Mouse (Mus musculus) MEL (cell line): ENCODE measurements around the gene Spsb1. TPM values are rescaled to one million over a fixed set of nuclear protein-coding genes. Genes with fewer than 3 reads are reported as not detected.

Experiments used
- DNase-seq: peaks from one replicate; pipeline ENCODE4 v3.0.0; 2011; ENCODE audit warnings: low read depth, low spot score
- H3K27ac ChIP-seq: 2 replicates; pipeline ENCODE4 v1.5.1; 2012; ENCODE audit warnings: low read depth, mild to moderate bottlenecking, control low read depth, low read length, moderate library complexity; ENCODE audit not compliant: control insufficient read depth
- H3K27me3 ChIP-seq, 2 experiments: fragments of 150-350 bp in 1 of 2; sonication (generic) in 1 of 2; 2 replicates each; pipeline ENCODE4 v1.6.1; 2012; ENCODE audit warnings: low read length in 2 of 2, mild to moderate bottlenecking in 2 of 2, improper control_type of control experiment in 1 of 2, moderate library complexity in 1 of 2; ENCODE audit not compliant: insufficient read depth in 2 of 2, control insufficient read depth in 1 of 2
- H3K36me3 ChIP-seq, 2 experiments: 2 replicates each; pipeline ENCODE4 v1.6.1; 2012 to 2014; ENCODE audit warnings: low read length in 2 of 2, improper control_type of control experiment in 1 of 2, inconsistent platforms in 1 of 2, mild to moderate bottlenecking in 1 of 2; ENCODE audit not compliant: insufficient read depth in 2 of 2, control insufficient read depth in 1 of 2
- H3K4me1 ChIP-seq, 2 experiments: fragments of 150-350 bp in 1 of 2; sonication (generic) in 1 of 2; 2 replicates each; pipeline ENCODE4 v1.6.1; 2012; ENCODE audit warnings: low read length in 2 of 2, improper control_type of control experiment in 1 of 2, mild to moderate bottlenecking in 1 of 2; ENCODE audit not compliant: insufficient read depth in 2 of 2, control insufficient read depth in 1 of 2
- H3K4me3 ChIP-seq, 2 experiments: fragments of 150-350 bp in 1 of 2; sonication (generic) in 1 of 2; 2 replicates each; pipeline ENCODE4 v1.5.1; 2012; ENCODE audit warnings: low read depth in 2 of 2, low read length in 2 of 2, mild to moderate bottlenecking in 2 of 2, moderate library complexity in 2 of 2, control low read depth in 1 of 2, improper control_type of control experiment in 1 of 2; ENCODE audit not compliant: control insufficient read depth in 1 of 2, insufficient read depth in 1 of 2
- H3K79me2 ChIP-seq: 2 replicates; pipeline ENCODE4 v1.6.1; 2012; ENCODE audit warnings: mild to moderate bottlenecking, low read length, moderate library complexity; ENCODE audit not compliant: control insufficient read depth, poor library complexity, insufficient read depth
- H3K9ac ChIP-seq: 2 replicates; pipeline ENCODE4 v1.6.1; 2012; ENCODE audit warnings: low read depth, mild to moderate bottlenecking, control low read depth, low read length, moderate library complexity; ENCODE audit not compliant: control insufficient read depth, poor library complexity, severe bottlenecking
- H3K9me3 ChIP-seq: fragments of 150-350 bp; sonication (generic); replicated peaks from 2 replicates; pipeline ENCODE4 v1.6.1; 2012; ENCODE audit warnings: mild to moderate bottlenecking, low read length, improper control_type of control experiment, moderate library complexity; ENCODE audit not compliant: insufficient read depth
- CHD1 ChIP-seq: IDR thresholded peaks from 2 replicates; pipeline ENCODE4 v1.6.1; 2012; ENCODE audit warnings: low read depth, mild to moderate bottlenecking, inconsistent platforms, low read length, improper control_type of control experiment
- CTCF ChIP-seq, 3 experiments: IDR thresholded peaks in 2 of 3; conservative IDR thresholded peaks in 1 of 3; 2 replicates each; pipeline ENCODE4 v1.5.1; 2011 to 2012; ENCODE audit warnings: low read length in 3 of 3, low read depth in 2 of 3, mild to moderate bottlenecking in 2 of 3, improper control_type of control experiment in 1 of 3, inconsistent platforms in 1 of 3, mixed read lengths in 1 of 3, moderate library complexity in 1 of 3; ENCODE audit not compliant: control insufficient read depth in 1 of 3, insufficient read depth in 1 of 3, poor library complexity in 1 of 3, severe bottlenecking in 1 of 3
- E2F4 ChIP-seq: IDR thresholded peaks from 2 replicates; pipeline ENCODE4 v1.6.1; 2011; ENCODE audit warnings: low read depth, low read length, improper control_type of control experiment, borderline replicate concordance
- GABPA ChIP-seq: IDR thresholded peaks from 2 replicates; pipeline ENCODE4 v1.6.1; 2012; ENCODE audit warnings: low read depth, mild to moderate bottlenecking, inconsistent platforms, low read length, improper control_type of control experiment, moderate library complexity
- GATA1 ChIP-seq: IDR thresholded peaks from 2 replicates; pipeline ENCODE4 v1.6.1; 2011; ENCODE audit warnings: low read depth, low read length, improper control_type of control experiment
- KAT2A ChIP-seq: conservative IDR thresholded peaks from 2 replicates; pipeline ENCODE4 v1.6.1; 2012; ENCODE audit warnings: low read depth, low read length, improper control_type of control experiment, inconsistent platforms
- MEF2A ChIP-seq: IDR thresholded peaks from 2 replicates; pipeline ENCODE4 v1.6.1; 2014; ENCODE audit warnings: low read depth, mild to moderate bottlenecking, inconsistent platforms, low read length, improper control_type of control experiment; ENCODE audit not compliant: poor library complexity, insufficient replicate concordance, severe bottlenecking; ENCODE audit errors: extremely low read depth
- MXI1 ChIP-seq: IDR thresholded peaks from 2 replicates; pipeline ENCODE4 v1.6.1; 2011; ENCODE audit warnings: mild to moderate bottlenecking, low read depth, low read length, improper control_type of control experiment
- NELFE ChIP-seq: IDR thresholded peaks from 2 replicates; pipeline ENCODE4 v1.6.1; 2011; ENCODE audit warnings: low read depth, low read length, improper control_type of control experiment
- NRF1 ChIP-seq: IDR thresholded peaks from 2 replicates; pipeline ENCODE4 v1.6.1; 2014; ENCODE audit warnings: low read depth, mild to moderate bottlenecking, inconsistent platforms, low read length, improper control_type of control experiment, moderate library complexity; ENCODE audit not compliant: poor library complexity, insufficient read depth, severe bottlenecking
- POLR2AphosphoS2 ChIP-seq: IDR thresholded peaks from 2 replicates; pipeline ENCODE4 v1.6.1; 2011; ENCODE audit warnings: low read length, improper control_type of control experiment
- RCOR1 ChIP-seq: IDR thresholded peaks from 2 replicates; pipeline ENCODE4 v1.6.1; 2012; ENCODE audit warnings: low read depth, mild to moderate bottlenecking, inconsistent platforms, low read length, improper control_type of control experiment
- TBP ChIP-seq: IDR thresholded peaks from 2 replicates; pipeline ENCODE4 v1.8.0; 2011; ENCODE audit warnings: low read depth, low read length, improper control_type of control experiment
- TCF12 ChIP-seq: IDR thresholded peaks from 2 replicates; pipeline ENCODE4 v1.6.1; 2014; ENCODE audit warnings: low read depth, mild to moderate bottlenecking, inconsistent platforms, low read length, improper control_type of control experiment, moderate library complexity
- UBTF ChIP-seq: IDR thresholded peaks from 2 replicates; pipeline ENCODE4 v1.6.1; 2012; ENCODE audit warnings: low read depth, mild to moderate bottlenecking, inconsistent platforms, low read length, improper control_type of control experiment, moderate library complexity, borderline replicate concordance; ENCODE audit not compliant: insufficient read depth
- USF1 ChIP-seq: IDR thresholded peaks from 2 replicates; pipeline ENCODE4 v1.6.1; 2014; ENCODE audit warnings: low read depth, mild to moderate bottlenecking, inconsistent platforms, low read length, improper control_type of control experiment, moderate library complexity
- ZC3H11A ChIP-seq: IDR thresholded peaks from 2 replicates; pipeline ENCODE4 v1.6.1; 2012; ENCODE audit warnings: low read depth, mild to moderate bottlenecking, inconsistent platforms, low read length, improper control_type of control experiment
- ZMIZ1 ChIP-seq: IDR thresholded peaks from 2 replicates; pipeline ENCODE4 v1.6.1; 2012; ENCODE audit warnings: low read depth, mild to moderate bottlenecking, inconsistent platforms, low read length, improper control_type of control experiment, moderate library complexity
- polyA plus RNA-seq, 2 experiments: library from polyadenylated mRNA; stranded (reverse) in 1 of 2; unstranded in 1 of 2; fragments of >175 nt in 1 of 2; fragments of >200 nt in 1 of 2; gene quantifications; 2 replicates each; pipeline versions ENCODE4 v1.2.1 to v1.2.4; 2012; ENCODE audit warnings: low replicate concordance in 2 of 2, low read depth in 1 of 2; ENCODE audit not compliant: insufficient read length in 2 of 2, insufficient read depth in 1 of 2, missing spikeins in 1 of 2
- total RNA-seq: library from RNA; depleted of rRNA; stranded (reverse); fragments of 300-350 nt; gene quantifications from 2 replicates; pipeline ENCODE4 v1.2.3, GENCODE M21; 2012

Spsb1 gene
- total and polyA plus RNA-seq, 3 experiments, result 0.12 to 0.25 TPM; not detected in 1

DNA sequence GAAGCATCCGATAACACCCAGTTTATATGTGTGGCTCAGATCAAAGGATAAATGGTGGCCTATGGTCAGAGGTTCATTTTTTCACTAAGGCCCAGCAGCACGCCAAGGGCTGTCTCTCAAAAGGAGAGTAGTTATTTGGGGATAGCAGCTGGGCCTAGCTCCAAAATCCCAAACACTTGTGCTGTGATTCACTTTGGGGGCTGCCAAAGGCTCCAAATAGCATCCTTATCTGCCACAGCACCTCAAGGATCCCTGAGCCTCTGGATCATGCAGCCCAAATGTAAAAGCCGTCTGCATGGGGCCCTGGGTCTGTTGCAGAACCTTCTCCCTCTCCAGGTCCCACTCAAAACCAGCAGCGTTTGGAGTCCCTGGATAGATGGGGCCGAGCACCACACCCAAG, 6.7 kb downstream of the Spsb1 start:
- no peak overlapping the region for H3K9ac ChIP-seq
- H3K36me3 ChIP-seq, result no peaks in the 10 kb centered on the region
- no peaks in the 10 kb centered on the region for H3K9me3 ChIP-seq
- H3K4me1 ChIP-seq, result 0 out of 4 replicates have a peak, but pooled peaks cover 0 to 7% of the 10 kb centered on the region in 2 experiments
- H3K79me2 ChIP-seq, result no peaks in the 10 kb centered on the region
- DNase-seq, result no peak
- H3K27ac ChIP-seq, result no peak overlapping the region
- H3K4me3 ChIP-seq, result no peak overlapping the region
- TF ChIP-seq E2F4 (no peak), TBP (no peak), CTCF (IDR thresholded peaks at IDR 0.05 in 2 of 3, conservative IDR thresholded peaks at IDR 0.05 in 1 of 3; ENCODE audit: control insufficient read depth in 1 of 3, insufficient read depth in 1 of 3, low read depth in 2 of 3, low read length in 3 of 3, poor library complexity in 1 of 3, severe bottlenecking in 1 of 3) (no peak), USF1 (no peak), GATA1 (no peak), NELFE (no peak), MEF2A (no peak), ZMIZ1 (no peak), MXI1 (no peak), NRF1 (no peak), ZC3H11A (no peak), POLR2AphosphoS2 (no peak), TCF12 (no peak), UBTF (no peak), KAT2A (no peak), CHD1 (no peak)
- H3K27me3 ChIP-seq, result peaks cover 1 to 2% of the 10 kb centered on the region in 2 experiments; a peak in 1 of 4 replicates

DNA sequence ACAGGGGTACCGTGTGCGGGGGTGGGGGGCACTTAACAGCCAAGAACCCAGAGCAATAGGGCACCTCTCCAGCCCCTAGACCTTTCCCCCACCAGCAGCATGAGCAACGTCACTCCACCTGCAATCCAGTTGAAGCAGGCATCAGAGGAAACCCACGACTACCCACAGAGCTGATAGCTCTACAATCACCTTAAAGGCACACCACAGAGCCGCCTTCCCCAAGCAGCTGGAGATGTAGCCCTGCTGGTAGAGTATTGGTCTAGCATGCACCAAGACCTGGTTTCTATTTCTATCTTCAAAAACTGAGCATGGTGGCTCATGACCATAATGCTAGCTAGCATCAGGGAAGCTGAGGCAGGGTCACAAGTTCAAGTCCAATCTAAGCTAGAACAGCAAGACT, 7.4 kb downstream of the Spsb1 start:
- H3K27ac ChIP-seq, result no peak overlapping the region
- no peaks in the 10 kb centered on the region for H3K79me2 ChIP-seq
- H3K9ac ChIP-seq, result no peak overlapping the region
- no peaks in the 10 kb centered on the region for H3K9me3 ChIP-seq
- H3K36me3 ChIP-seq, result no peaks in the 10 kb centered on the region
- H3K4me1 ChIP-seq, result 0 out of 4 replicates have a peak, but pooled peaks cover 0 to 7% of the 10 kb centered on the region in 2 experiments
- TF ChIP-seq RCOR1 (no peak), GABPA (no peak)
- no peak for DNase-seq
- H3K27me3 ChIP-seq, result peaks cover 1 to 3% of the 10 kb centered on the region in 2 experiments; a peak in 1 of 4 replicates
- H3K4me3 ChIP-seq, result no peak overlapping the region
